ENCODE assay signal across 26 mouse cellular contexts in genomic region chr2:25175690-25176078, GRCm38 (mm10). TPM values are rescaled to one million over a fixed set of nuclear protein-coding genes. Genes with fewer than 3 reads are reported as not detected.
DNase-seq lines count a peak whose midpoint lies in the region; ATAC-seq and TF ChIP-seq lines count a peak whose summit lies in the region.
"Had no signal": no experiment of that assay in that cellular context is flagged by ENCODE, and none has a peak within 500 bp of the region (broad histone marks: within the 10 kb centered on the region; RNA-seq: fewer than 3 reads in every experiment).

No protein-coding gene starts in this region.

- no peaks in the 10 kb centered on the region for H3K36me3 ChIP-seq in heart, adult 2 months (ENCODE audit: control insufficient read depth, insufficient read depth, low read length)
- no peaks in the 10 kb centered on the region for H3K36me3 ChIP-seq in heart, embryonic 11.5 days (ENCODE audit: control insufficient read depth, insufficient read depth, low read length)
- H3K36me3 ChIP-seq in limb, embryonic 10.5 days, result no peaks in the 10 kb centered on the region

- no peak overlapping the region for H3K9ac ChIP-seq in heart, adult 2 months (ENCODE audit: low read depth, low read length)
- no peak overlapping the region for H3K9ac ChIP-seq in heart, embryonic 11.5 days (ENCODE audit: low read depth, low read length)

- no peak overlapping the region for H3K4me2 ChIP-seq in heart, embryonic 11.5 days

- ATAC-seq in heart, embryonic 11.5 days (replicated peaks; ENCODE audit: insufficient number of reproducible peaks, low FRiP score, low TSS enrichment), result no peak
- ATAC-seq: forebrain, embryonic 16.5 days; hindbrain, embryonic 16.5 days had no signal

- TF ChIP-seq CTCF in heart, adult 2 months (IDR thresholded peaks at IDR 0.05), result no peak
- no peak for TF ChIP-seq CTCF in layer of hippocampus, adult 2 months (conservative IDR thresholded peaks at IDR 0.05)

- H3K27ac ChIP-seq in heart, adult 2 months, result peak overlapping the region; percentile 86
- no peak overlapping the region for H3K27ac ChIP-seq in heart, embryonic 11.5 days (ENCODE audit: low read depth, low read length)
- peak overlapping the region; percentile 91 for H3K27ac ChIP-seq in layer of hippocampus, adult 2 months
- H3K27ac ChIP-seq in brown adipose tissue, adult 24 weeks (replicated peaks; ENCODE audit: low read depth, low read length), result peak overlapping the region; percentile 91
- H3K27ac ChIP-seq in limb, embryonic 10.5 days, result no peak overlapping the region

- no peak overlapping the region for H3K4me3 ChIP-seq in heart, adult 2 months
- H3K4me3 ChIP-seq in heart, embryonic 11.5 days (ENCODE audit: low read depth, low read length), result no peak overlapping the region
- no peak overlapping the region for H3K4me3 ChIP-seq in layer of hippocampus, adult 2 months
- H3K4me3 ChIP-seq in brown adipose tissue, adult 24 weeks (ENCODE audit: insufficient read depth, low read depth, low read length), result no peak overlapping the region
- H3K4me3 ChIP-seq in limb, embryonic 10.5 days, result no peak overlapping the region

- no peaks in the 10 kb centered on the region for H3K27me3 ChIP-seq in heart, adult 2 months (ENCODE audit: control insufficient read depth, insufficient read depth, low read length)
- peaks cover 41% of the 10 kb centered on the region for H3K27me3 ChIP-seq in heart, embryonic 11.5 days (ENCODE audit: control insufficient read depth, insufficient read depth, low read length)
- peaks cover 57% of the 10 kb centered on the region for H3K27me3 ChIP-seq in limb, embryonic 10.5 days (ENCODE audit: low read depth, poor library complexity, severe bottlenecking)

- H3K9me3 ChIP-seq in heart, embryonic 11.5 days (replicated peaks; ENCODE audit: control insufficient read depth, low read length), result no peaks in the 10 kb centered on the region
- no peaks in the 10 kb centered on the region for H3K9me3 ChIP-seq in limb, embryonic 10.5 days (replicated peaks)

- no peaks in the 10 kb centered on the region for H3K79me2 ChIP-seq in heart, adult 2 months (replicated peaks; ENCODE audit: control insufficient read depth, insufficient read depth, low read length)

- intact Hi-C loops in heart, adult 2 months (cut with DNase I), result no loop called here

- no peak for TF ChIP-seq EP300 in heart, adult 2 months (IDR thresholded peaks at IDR 0.05; ENCODE audit: insufficient read depth, low read depth, low read length)

- peak in 1 of 2 experiments; percentile 20 for DNase-seq in heart, adult 2 months
- DNase-seq in layer of hippocampus, adult 2 months (ENCODE audit: low spot score in 2 of 2), result no peak
- DNase-seq in layer of hippocampus, adult 18-20 months (ENCODE audit: low spot score in 2 of 2), result no peak
- peak; percentile 21 for DNase-seq in limb, embryonic 10.5 days (ENCODE audit: low spot score)
- no peak for DNase-seq in adrenal gland, adult 2 months
- DNase-seq: adrenal gland, postnatal 10 days; B cell, adult 2 months; cerebellum, adult 11-12 months; cerebellum, postnatal 36 days; heart, postnatal 14 days; layer of hippocampus, postnatal 36 days; lung, postnatal 10 days; retina, postnatal 1 day; right cerebral cortex, postnatal 4 days; thymus, adult 18-20 months had no signal

- TF ChIP-seq POLR2A in heart, adult 2 months (IDR thresholded peaks at IDR 0.05; ENCODE audit: insufficient read depth, low read depth, low read length), result no peak

- 88% methylated on average over 4 of the region's 4 CpGs for WGBS in heart, adult 2 months
- WGBS in heart, embryonic 11.5 days (ENCODE audit: insufficient replicate concordance), result 75% methylated on average over 4 of the region's 4 CpGs
- 68% methylated on average over 4 of the region's 4 CpGs for WGBS in limb, embryonic 10.5 days

- peaks cover 26% of the 10 kb centered on the region for H3K4me1 ChIP-seq in heart, adult 2 months (ENCODE audit: control insufficient read depth, insufficient read depth, low read length)
- peaks cover 18% of the 10 kb centered on the region for H3K4me1 ChIP-seq in heart, embryonic 11.5 days (ENCODE audit: control insufficient read depth, insufficient read depth, low read length)
- H3K4me1 ChIP-seq in brown adipose tissue, adult 24 weeks (ENCODE audit: control insufficient read depth, insufficient read depth, insufficient read length, low read length), result peaks cover 35% of the 10 kb centered on the region
- H3K4me1 ChIP-seq in limb, embryonic 10.5 days, result peaks cover 58% of the 10 kb centered on the region

RNA-seq across cellular contexts. Expression of gene Nrarp, which starts 4.9 kb away (rescaled TPM):
- 1 to 10 TPM; 6.2 to 7.4 TPM for total RNA-seq in heart, adult 2 months (2021)
- 10.2 and 11.2 TPM in 2 replicates for polyA plus RNA-seq in heart, adult 2 months (2012; rRNA removed)
- polyA plus RNA-seq in heart, embryonic 11.5 days (2014; fragmentation: Nextera tagmentation; extraction: Ambion mirVana), result 4.5 and 4.8 TPM in 2 replicates
- 10 to 100 TPM; 21.3 to 21.9 TPM for total RNA-seq in layer of hippocampus, adult 2 months (2021)
- total RNA-seq in layer of hippocampus, adult 18-20 months (2021), result 10 to 100 TPM; 19.5 to 21.0 TPM
- 6.4 and 7.1 TPM in 2 replicates for polyA plus RNA-seq in brown adipose tissue, adult 24 weeks (2012; ENCODE audit: insufficient read depth, insufficient read length, missing spikeins)
- 7.9 and 10.3 TPM in 2 replicates for polyA plus RNA-seq in limb, embryonic 10.5 days (2016; fragmentation: Nextera tagmentation; extraction: Ambion mirVana)
- 1 to 10 TPM; 1.9 to 3.6 TPM for total RNA-seq in adrenal gland, adult 2 months (2021)
- 12.0 and 19.0 TPM in 2 replicates for polyA plus RNA-seq in adrenal gland, adult 2 months (2012; rRNA removed)

RNA-seq across cellular contexts. Expression of gene Tor4a, which starts 21.0 kb away (rescaled TPM):
- 1 to 10 TPM; 4.3 to 4.9 TPM for total RNA-seq in heart, adult 2 months (2021)
- polyA plus RNA-seq in heart, adult 2 months (2012; rRNA removed), result 6.8 and 9.4 TPM in 2 replicates
- 5.9 and 8.3 TPM in 2 replicates for polyA plus RNA-seq in heart, embryonic 11.5 days (2014; fragmentation: Nextera tagmentation; extraction: Ambion mirVana)
- total RNA-seq in layer of hippocampus, adult 2 months (2021), result 1 to 10 TPM; 2.2 to 3.0 TPM
- total RNA-seq in layer of hippocampus, adult 18-20 months (2021), result 1 to 10 TPM; 1.9 to 2.3 TPM
- polyA plus RNA-seq in brown adipose tissue, adult 24 weeks (2012; ENCODE audit: insufficient read depth, insufficient read length, missing spikeins), result 1.8 and 6.0 TPM in 2 replicates
- 3.2 TPM in 2 replicates for polyA plus RNA-seq in limb, embryonic 10.5 days (2016; fragmentation: Nextera tagmentation; extraction: Ambion mirVana)
- 10 to 100 TPM; 21.9 to 24.2 TPM for total RNA-seq in adrenal gland, adult 2 months (2021)
- 51.3 and 60.0 TPM in 2 replicates for polyA plus RNA-seq in adrenal gland, adult 2 months (2012; rRNA removed)

RNA-seq across cellular contexts. Expression of gene Nelfb, which starts 35.6 kb away (rescaled TPM):
- total RNA-seq in heart, adult 2 months (2021), result 10 to 100 TPM; 37.4 TPM
- 47.0 and 86.7 TPM in 2 replicates for polyA plus RNA-seq in heart, adult 2 months (2012; rRNA removed)
- 62.9 and 69.0 TPM in 2 replicates for polyA plus RNA-seq in heart, embryonic 11.5 days (2014; fragmentation: Nextera tagmentation; extraction: Ambion mirVana)
- total RNA-seq in layer of hippocampus, adult 2 months (2021), result 10 to 100 TPM; 57.0 to 58.5 TPM
- total RNA-seq in layer of hippocampus, adult 18-20 months (2021), result 10 to 100 TPM; 56.7 to 60.0 TPM
- polyA plus RNA-seq in brown adipose tissue, adult 24 weeks (2012; ENCODE audit: insufficient read depth, insufficient read length, missing spikeins), result 15.4 and 19.0 TPM in 2 replicates
- 129 and 137 TPM in 2 replicates for polyA plus RNA-seq in limb, embryonic 10.5 days (2016; fragmentation: Nextera tagmentation; extraction: Ambion mirVana)
- total RNA-seq in adrenal gland, adult 2 months (2021), result 10 to 100 TPM; 36.3 to 57.4 TPM
- 37.5 and 38.2 TPM in 2 replicates for polyA plus RNA-seq in adrenal gland, adult 2 months (2012; rRNA removed)

RNA-seq across cellular contexts. Expression of gene Stpg3, which starts 38.8 kb away (rescaled TPM):
- not detected for total RNA-seq in heart, adult 2 months (2021)
- polyA plus RNA-seq in heart, adult 2 months (2012; rRNA removed), result 0.20 TPM in 1 of 2 replicates, not detected in the other
- polyA plus RNA-seq in heart, embryonic 11.5 days (2014; fragmentation: Nextera tagmentation; extraction: Ambion mirVana), result not detected in 2 replicates
- total RNA-seq in layer of hippocampus, adult 2 months (2021), result under 1 TPM in 1 of 2 experiments, not detected in 1; 0.33 TPM
- total RNA-seq in layer of hippocampus, adult 18-20 months (2021), result under 1 TPM; 0.18 to 0.25 TPM
- not detected in 2 replicates for polyA plus RNA-seq in brown adipose tissue, adult 24 weeks (2012; ENCODE audit: insufficient read depth, insufficient read length, missing spikeins)
- polyA plus RNA-seq in limb, embryonic 10.5 days (2016; fragmentation: Nextera tagmentation; extraction: Ambion mirVana), result 0.14 TPM in 1 of 2 replicates, not detected in the other
- total RNA-seq in adrenal gland, adult 2 months (2021), result not detected
- polyA plus RNA-seq in adrenal gland, adult 2 months (2012; rRNA removed), result not detected in 2 replicates
- total RNA-seq: adrenal gland, postnatal 10 days; gastrocnemius, adult 8-10 months; heart, adult 8-10 months; heart, postnatal 14 days; layer of hippocampus, postnatal 36 days; liver, adult 2 months; megakaryocyte, adult 5-6 weeks had no signal
- polyA plus RNA-seq: brain, embryonic 14.5 days; forebrain, embryonic 16.5 days; hindbrain, embryonic 16.5 days; liver, adult 2 months; neural tube, embryonic 14.5 days had no signal

RNA-seq across cellular contexts. Expression of gene Fam166a, which starts 42.9 kb away (rescaled TPM):
- total RNA-seq in heart, adult 2 months (2021), result not detected
- polyA plus RNA-seq in heart, adult 2 months (2012; rRNA removed), result 0.21 TPM in 1 of 2 replicates, not detected in the other
- polyA plus RNA-seq in heart, embryonic 11.5 days (2014; fragmentation: Nextera tagmentation; extraction: Ambion mirVana), result 0.44 TPM in 1 of 2 replicates, not detected in the other
- not detected for total RNA-seq in layer of hippocampus, adult 2 months (2021)
- total RNA-seq in layer of hippocampus, adult 18-20 months (2021), result under 1 TPM in 1 of 2 experiments, not detected in 1; 0.69 TPM
- polyA plus RNA-seq in brown adipose tissue, adult 24 weeks (2012; ENCODE audit: insufficient read depth, insufficient read length, missing spikeins), result not detected in 2 replicates
- 1.0 TPM in 1 of 2 replicates, not detected in the other for polyA plus RNA-seq in limb, embryonic 10.5 days (2016; fragmentation: Nextera tagmentation; extraction: Ambion mirVana)
- not detected for total RNA-seq in adrenal gland, adult 2 months (2021)
- polyA plus RNA-seq in adrenal gland, adult 2 months (2012; rRNA removed), result 0.15 and 0.16 TPM in 2 replicates
- total RNA-seq: adrenal gland, postnatal 10 days; gastrocnemius, adult 8-10 months; heart, adult 8-10 months; heart, postnatal 14 days; layer of hippocampus, postnatal 36 days; left cerebral cortex, postnatal 25 days; liver, adult 2 months had no signal
- polyA plus RNA-seq: forebrain, embryonic 16.5 days had no signal

Comparison
In these comparisons a context has a peak if more than half of its experiments do, and no peak if none do; other contexts are left out.
1. H3K27ac ChIP-seq: peak in heart, adult 2 months (single experiment), layer of hippocampus, adult 2 months (single experiment) and brown adipose tissue, adult 24 weeks (single experiment); none in heart, embryonic 11.5 days (single experiment) and limb, embryonic 10.5 days (single experiment).